Mouse (Mus musculus) embryonic fibroblast, embryonic 13.5 days (primary cell): ENCODE data around the gene Tor4a.

Source experiments
- CTCF ChIP-seq: IDR thresholded peaks from 2 replicates; pipeline ENCODE4 v1.5.1; 2011; ENCODE audit warnings: mild to moderate bottlenecking, control low read depth, low read length, moderate library complexity, borderline replicate concordance; ENCODE audit not compliant: insufficient read depth
- POLR2A ChIP-seq: IDR thresholded peaks from 2 replicates; pipeline ENCODE4 v1.6.1; 2011; ENCODE audit warnings: low read depth, mild to moderate bottlenecking, control low read depth, low read length, moderate library complexity

- TF ChIP-seq CTCF = no peak
- TF ChIP-seq POLR2A = no peak
Measured at GRCm38 (mm10) chr2:25147892-25148291, 48.8 kb downstream of the Tor4a start.
